Mouse (Mus musculus) ES-E14 (cell line): ENCODE data around the gene C2. TPM values are rescaled to one million over a fixed set of nuclear protein-coding genes. Genes with fewer than 3 reads are reported as not detected.

ENCODE experiments used
- DNase-seq: peaks from one replicate; pipeline ENCODE4 v3.0.0-alpha.2; 2013; ENCODE audit warnings: low read depth, low spot score
- H3K27ac ChIP-seq: 2 replicates; pipeline ENCODE4 v1.5.1; 2012; ENCODE audit warnings: low read depth, mild to moderate bottlenecking, low read length, moderate library complexity, mixed read lengths; ENCODE audit not compliant: poor library complexity, insufficient read depth, severe bottlenecking
- H3K36me3 ChIP-seq: 2 replicates; pipeline ENCODE4 v1.6.1; 2012; ENCODE audit warnings: mild to moderate bottlenecking, low read length, moderate library complexity, mixed read lengths; ENCODE audit not compliant: control insufficient read depth, poor library complexity, insufficient read depth, severe bottlenecking
- H3K4me1 ChIP-seq, 2 experiments: fragments of 150-350 bp in 1 of 2; sonication (generic) in 1 of 2; 2 replicates each; pipeline ENCODE4 v1.6.1; 2012; ENCODE audit warnings: low read length in 2 of 2, mild to moderate bottlenecking in 1 of 2, mixed read lengths in 1 of 2; ENCODE audit not compliant: control insufficient read depth in 2 of 2, insufficient read depth in 2 of 2, poor library complexity in 1 of 2
- H3K4me3 ChIP-seq, 2 experiments: fragments of 150-350 bp in 1 of 2; sonication (generic) in 1 of 2; 2 replicates each; pipeline ENCODE4 v1.5.1; 2012; ENCODE audit warnings: low read length in 2 of 2, low read depth in 1 of 2, mild to moderate bottlenecking in 1 of 2, mixed read lengths in 1 of 2; ENCODE audit not compliant: insufficient read depth in 1 of 2, poor library complexity in 1 of 2, severe bottlenecking in 1 of 2
- H3K9ac ChIP-seq: 2 replicates; pipeline ENCODE4 v1.6.1; 2012; ENCODE audit warnings: low read depth, mild to moderate bottlenecking, low read length, mixed read lengths; ENCODE audit not compliant: poor library complexity, insufficient read depth, severe bottlenecking
- H3K9me3 ChIP-seq: fragments of 150-350 bp; sonication (generic); 2 replicates; pipeline ENCODE4 v1.6.1; 2012; ENCODE audit warnings: low read depth, mild to moderate bottlenecking, low read length; ENCODE audit not compliant: control insufficient read depth, insufficient read depth
- CHD2 ChIP-seq: IDR thresholded peaks from 2 replicates; pipeline ENCODE4 v1.6.1; 2014; ENCODE audit warnings: mild to moderate bottlenecking, low read depth, low read length, inconsistent platforms
- HCFC1 ChIP-seq: IDR thresholded peaks from 2 replicates; pipeline ENCODE4 v1.6.1; 2012; ENCODE audit warnings: low read length, inconsistent platforms, borderline replicate concordance; ENCODE audit not compliant: insufficient read depth
- MAFK ChIP-seq: IDR thresholded peaks from 2 replicates; pipeline ENCODE4 v1.6.1; 2014; ENCODE audit warnings: mild to moderate bottlenecking, low read depth, low read length, inconsistent platforms; ENCODE audit not compliant: insufficient read depth
- ZC3H11A ChIP-seq: IDR thresholded peaks from 2 replicates; pipeline ENCODE4 v1.6.1; 2012; ENCODE audit warnings: low read depth, mild to moderate bottlenecking, inconsistent platforms, low read length, borderline replicate concordance
- ZNF384 ChIP-seq: IDR thresholded peaks from 2 replicates; pipeline ENCODE4 v1.6.1; 2012; ENCODE audit warnings: low read depth, low read length, inconsistent platforms
- in situ Hi-C, 2 experiments: fragments of 600-800 bp; cut with MboI; formaldehyde crosslinking; loops; one replicate each; pipeline ENCODE4 v1.15.1; 2025; ENCODE audit warnings: low sequenced_read_pairs in 2 of 2, inconsistent platforms in 1 of 2; ENCODE audit not compliant: unreplicated experiment in 2 of 2
- total RNA-seq: library from RNA; depleted of rRNA; stranded (reverse); fragments of 300-350 nt; gene quantifications from 2 replicates; pipeline ENCODE4 v1.2.3, GENCODE M21; 2012

Gene C2
- total RNA-seq, 1 experiment, result 5.0 TPM

- peaks cover 0 to 4% of the 10 kb centered on the region in 2 experiments; a peak in 2 of 4 replicates for H3K4me1 ChIP-seq
- H3K36me3 ChIP-seq, result peaks cover 13% of the 10 kb centered on the region; the same call in 1 of the 2 replicates
- H3K9me3 ChIP-seq, result no peaks in the 10 kb centered on the region
- no peak for DNase-seq
- no peak for TF ChIP-seq CHD2
- TF ChIP-seq ZNF384, result no peak
- TF ChIP-seq ZC3H11A, result no peak
- TF ChIP-seq MAFK, result no peak
- no peak for TF ChIP-seq HCFC1
- no peak overlapping the region for H3K4me3 ChIP-seq
- no peak overlapping the region for H3K9ac ChIP-seq
- no peak overlapping the region for H3K27ac ChIP-seq
- in situ Hi-C loops, result no loop called here
Measured at GRCm38 (mm10) chr17:34847192-34847591, 50.9 kb downstream of the C2 start.

DNA sequence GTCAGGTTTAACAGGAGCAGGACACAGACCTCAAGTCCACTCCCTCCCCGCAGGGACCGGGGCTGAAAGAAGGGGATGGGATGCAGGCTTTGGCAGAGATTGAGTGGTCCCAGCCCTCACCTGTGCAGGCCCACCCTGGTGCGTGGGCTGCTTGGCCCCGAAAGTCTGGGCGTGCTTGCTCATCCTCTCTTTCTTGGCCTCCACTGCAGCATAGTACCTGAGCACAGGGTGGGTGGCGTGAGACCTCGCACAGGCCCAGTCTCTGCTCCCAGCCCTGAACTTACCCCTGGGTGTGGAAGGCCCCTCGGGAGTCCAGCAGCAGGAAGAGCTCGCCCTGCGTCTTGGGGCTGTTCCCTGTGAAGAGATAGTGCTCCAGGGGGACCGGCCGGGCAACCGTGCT lies 53.2 kb downstream of the C2 start:
- H3K9me3 ChIP-seq, result no peaks in the 10 kb centered on the region
- no peak for TF ChIP-seq HCFC1
- no peak for TF ChIP-seq ZC3H11A
- no peak for TF ChIP-seq MAFK
- no peak for TF ChIP-seq CHD2
- TF ChIP-seq ZNF384, result no peak
- no peak overlapping the region for H3K4me3 ChIP-seq
- H3K36me3 ChIP-seq, result peaks cover 27% of the 10 kb centered on the region; the same call in 1 of the 2 replicates
- H3K9ac ChIP-seq, result no peak overlapping the region
- H3K4me1 ChIP-seq, result no peaks in the 10 kb centered on the region; a peak in 1 of 4 replicates
- DNase-seq, result no peak
- H3K27ac ChIP-seq, result no peak overlapping the region
- in situ Hi-C loops, result no loop called here

DNA sequence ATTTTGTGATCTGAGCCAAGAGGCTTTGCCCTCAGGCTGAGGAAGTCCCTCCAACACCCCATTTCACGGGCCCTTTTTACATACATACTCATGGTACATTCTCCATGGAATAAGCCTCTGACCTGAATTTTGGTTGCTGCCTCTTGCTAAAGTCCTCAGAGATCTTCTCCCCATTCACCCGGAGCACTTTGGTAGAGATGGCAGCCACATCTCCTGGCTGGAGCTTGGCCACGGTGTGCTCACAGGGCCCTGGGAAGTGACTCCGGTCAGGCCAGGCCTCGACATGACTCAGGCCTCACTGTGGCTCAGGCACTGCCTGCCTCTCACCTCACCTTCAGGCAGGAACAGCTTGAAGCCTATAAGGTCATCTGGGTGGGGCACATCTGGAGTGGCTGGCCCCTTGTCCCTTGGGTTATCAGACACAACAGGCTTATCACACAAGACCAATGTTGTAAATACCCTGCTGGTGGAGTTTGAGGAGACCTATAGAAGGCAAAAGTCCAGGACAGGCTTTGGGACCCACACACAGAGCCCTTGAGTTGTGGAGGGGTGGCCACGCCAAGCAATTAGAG lies 57.2 kb downstream of the C2 start:
- no peak overlapping the region for H3K27ac ChIP-seq
- no peak overlapping the region for H3K4me3 ChIP-seq
- in situ Hi-C loops, result no loop called here
- peaks cover 0 to 6% of the 10 kb centered on the region in 2 experiments; a peak in 1 of 4 replicates for H3K4me1 ChIP-seq
- DNase-seq, result no peak
- peaks cover 36% of the 10 kb centered on the region for H3K36me3 ChIP-seq
- no peaks in the 10 kb centered on the region for H3K9me3 ChIP-seq
- TF ChIP-seq HCFC1 (no peak), ZNF384 (no peak), MAFK (no peak), ZC3H11A (no peak), CHD2 (no peak)
- no peak overlapping the region for H3K9ac ChIP-seq

DNA sequence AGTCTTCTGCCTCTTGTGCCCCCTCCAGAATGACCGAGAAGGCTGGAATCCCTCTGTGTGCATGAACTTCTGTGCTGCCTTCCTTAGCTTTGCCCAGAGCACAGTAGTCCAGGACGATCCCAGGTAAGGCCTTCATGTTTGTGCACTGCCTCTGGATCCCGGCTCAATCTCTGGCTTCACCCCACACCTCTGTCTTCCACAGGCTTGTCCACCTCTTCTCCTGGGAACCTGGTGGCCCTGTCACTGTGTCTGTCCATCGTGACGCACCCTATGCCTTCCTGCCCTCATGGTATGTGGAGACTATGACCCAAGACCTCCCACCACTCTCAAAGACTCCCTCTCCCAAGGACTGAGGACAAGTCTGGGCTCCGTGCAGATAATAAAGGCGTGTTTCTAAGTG lies 59.3 kb downstream of the C2 start:
- Histone ChIP-seq H3K4me1 (peaks cover 0 to 6% of the 10 kb centered on the region in 2 experiments; a peak in 1 of 4 replicates), H3K4me3 (no peak overlapping the region), H3K27ac (no peak overlapping the region), H3K9me3 (no peaks in the 10 kb centered on the region), H3K36me3 (peaks cover 28% of the 10 kb centered on the region), H3K9ac (no peak overlapping the region)
- in situ Hi-C loops, result no loop called here
- DNase-seq, result no peak
- TF ChIP-seq ZC3H11A, result no peak
- no peak for TF ChIP-seq MAFK
- TF ChIP-seq HCFC1, result no peak
- TF ChIP-seq ZNF384, result no peak
- TF ChIP-seq CHD2, result no peak
